ENCODE assay signal across 28 mouse cellular contexts in the genomic region with DNA sequence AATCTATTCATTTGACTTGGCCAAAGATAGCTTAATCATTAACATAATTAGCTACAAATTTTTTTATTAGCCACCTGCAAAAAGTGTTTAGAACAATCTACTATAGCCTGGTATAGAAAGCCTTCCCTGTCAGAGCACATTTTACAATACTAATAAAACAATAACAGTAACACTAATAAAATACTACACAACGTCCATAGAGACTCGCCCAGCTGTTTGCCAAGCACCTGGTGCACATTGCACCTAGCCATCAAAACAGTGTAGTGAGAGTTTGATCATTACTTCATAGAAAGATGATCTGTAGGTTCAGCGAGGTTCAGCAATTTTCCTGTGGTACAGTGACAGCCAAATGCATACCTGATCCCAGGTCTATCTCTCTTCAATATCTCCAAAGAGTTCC.
"Had no signal": no experiment of that assay in that cellular context is flagged by ENCODE, and none has a peak within 500 bp of the region (broad histone marks: within the 10 kb centered on the region; RNA-seq: fewer than 3 reads in every experiment).

No protein-coding gene starts in this region.

- ATAC-seq: forebrain, embryonic 13.5 days; forebrain, embryonic 14.5 days; forebrain, embryonic 15.5 days; forebrain, embryonic 16.5 days; forebrain, postnatal 0 days had no signal

- H3K9me3 ChIP-seq: embryonic facial prominence, embryonic 10.5 days; embryonic facial prominence, embryonic 12.5 days; embryonic facial prominence, embryonic 13.5 days; embryonic facial prominence, embryonic 15.5 days; forebrain, embryonic 10.5 days; forebrain, embryonic 12.5 days; forebrain, embryonic 13.5 days; forebrain, embryonic 15.5 days had no signal

- H3K4me3 ChIP-seq: embryonic facial prominence, embryonic 10.5 days; embryonic facial prominence, embryonic 12.5 days; embryonic facial prominence, embryonic 13.5 days; embryonic facial prominence, embryonic 15.5 days; erythroblast, embryonic 14.5 days; forebrain, embryonic 10.5 days; forebrain, embryonic 12.5 days; forebrain, embryonic 13.5 days; forebrain, embryonic 15.5 days; gastrocnemius, adult 2 months had no signal

- H3K9ac ChIP-seq: embryonic facial prominence, embryonic 12.5 days; embryonic facial prominence, embryonic 13.5 days; embryonic facial prominence, embryonic 15.5 days; forebrain, embryonic 12.5 days; forebrain, embryonic 13.5 days; forebrain, embryonic 15.5 days; forebrain, postnatal 0 days had no signal

- H3K27ac ChIP-seq: embryonic facial prominence, embryonic 10.5 days; embryonic facial prominence, embryonic 12.5 days; embryonic facial prominence, embryonic 13.5 days; embryonic facial prominence, embryonic 15.5 days; forebrain, embryonic 10.5 days; forebrain, embryonic 12.5 days; forebrain, embryonic 13.5 days; forebrain, embryonic 15.5 days; gastrocnemius, adult 2 months had no signal

- H3K4me1 ChIP-seq: embryonic facial prominence, embryonic 12.5 days; embryonic facial prominence, embryonic 15.5 days; forebrain, embryonic 10.5 days; forebrain, embryonic 12.5 days; forebrain, embryonic 13.5 days; forebrain, embryonic 15.5 days had no signal

- DNase-seq: cerebellum, adult 18-20 months; cerebellum, adult 2 months; cerebellum, adult 8-10 months; cerebellum, adult 9-10 months; cerebellum, adult 9-11 months; cerebellum, postnatal 10 days; cerebellum, postnatal 14 days; cerebellum, postnatal 25 days; cerebellum, postnatal 36 days; embryo, embryonic 11 days; forebrain, postnatal 0 days; gastrocnemius, adult 2 months; gastrocnemius, postnatal 10 days; gastrocnemius, postnatal 14 days; gastrocnemius, postnatal 25 days; gastrocnemius, postnatal 36 days; heart, adult 11 months had no signal

- H3K4me2 ChIP-seq: embryonic facial prominence, embryonic 12.5 days; embryonic facial prominence, embryonic 13.5 days; embryonic facial prominence, embryonic 15.5 days; forebrain, embryonic 12.5 days; forebrain, embryonic 13.5 days; forebrain, embryonic 15.5 days had no signal

- H3K36me3 ChIP-seq: embryonic facial prominence, embryonic 10.5 days; embryonic facial prominence, embryonic 12.5 days; embryonic facial prominence, embryonic 13.5 days; embryonic facial prominence, embryonic 15.5 days; forebrain, embryonic 10.5 days; forebrain, embryonic 12.5 days; forebrain, embryonic 15.5 days had no signal

- H3K27me3 ChIP-seq: embryonic facial prominence, embryonic 12.5 days; embryonic facial prominence, embryonic 13.5 days; embryonic facial prominence, embryonic 15.5 days; forebrain, embryonic 12.5 days; forebrain, embryonic 13.5 days; forebrain, embryonic 15.5 days had no signal
